Mouse (Mus musculus): ENCODE measurements at regions not wholly inside any gene's neighbourhood (a gene's known extent, or its start where the extent isn't known, plus 50 kb on each side); places are given as distances from the start of the nearest gene placed in this dataset.

GRCm38 (mm10) chr3:58090396-58090795, 242.5 kb upstream of the Pfn2 start:
- no peak for TF ChIP-seq CTCF (IDR thresholded peaks at IDR 0.05; ENCODE audit: borderline replicate concordance, insufficient read depth, low read length)
- TF ChIP-seq POLR2A (IDR thresholded peaks at IDR 0.05; ENCODE audit: low read depth, low read length) = no peak
